Mouse (Mus musculus) MEL (cell line): ENCODE data around the gene Ankle2. TPM values are rescaled to one million over a fixed set of nuclear protein-coding genes. Genes with fewer than 3 reads are reported as not detected.

Experiments
- DNase-seq: peaks from one replicate; pipeline ENCODE4 v3.0.0; 2011; ENCODE audit warnings: low read depth, low spot score
- H3K27ac ChIP-seq: 2 replicates; pipeline ENCODE4 v1.5.1; 2012; ENCODE audit warnings: low read depth, mild to moderate bottlenecking, control low read depth, low read length, moderate library complexity; ENCODE audit not compliant: control insufficient read depth
- H3K27me3 ChIP-seq, 2 experiments: fragments of 150-350 bp in 1 of 2; sonication (generic) in 1 of 2; 2 replicates each; pipeline ENCODE4 v1.6.1; 2012; ENCODE audit warnings: low read length in 2 of 2, mild to moderate bottlenecking in 2 of 2, improper control_type of control experiment in 1 of 2, moderate library complexity in 1 of 2; ENCODE audit not compliant: insufficient read depth in 2 of 2, control insufficient read depth in 1 of 2
- H3K36me3 ChIP-seq, 2 experiments: 2 replicates each; pipeline ENCODE4 v1.6.1; 2012 to 2014; ENCODE audit warnings: low read length in 2 of 2, improper control_type of control experiment in 1 of 2, inconsistent platforms in 1 of 2, mild to moderate bottlenecking in 1 of 2; ENCODE audit not compliant: insufficient read depth in 2 of 2, control insufficient read depth in 1 of 2
- H3K4me1 ChIP-seq, 2 experiments: fragments of 150-350 bp in 1 of 2; sonication (generic) in 1 of 2; 2 replicates each; pipeline ENCODE4 v1.6.1; 2012; ENCODE audit warnings: low read length in 2 of 2, improper control_type of control experiment in 1 of 2, mild to moderate bottlenecking in 1 of 2; ENCODE audit not compliant: insufficient read depth in 2 of 2, control insufficient read depth in 1 of 2
- H3K4me3 ChIP-seq, 2 experiments: fragments of 150-350 bp in 1 of 2; sonication (generic) in 1 of 2; 2 replicates each; pipeline ENCODE4 v1.5.1; 2012; ENCODE audit warnings: low read depth in 2 of 2, low read length in 2 of 2, mild to moderate bottlenecking in 2 of 2, moderate library complexity in 2 of 2, control low read depth in 1 of 2, improper control_type of control experiment in 1 of 2; ENCODE audit not compliant: control insufficient read depth in 1 of 2, insufficient read depth in 1 of 2
- H3K79me2 ChIP-seq: 2 replicates; pipeline ENCODE4 v1.6.1; 2012; ENCODE audit warnings: mild to moderate bottlenecking, low read length, moderate library complexity; ENCODE audit not compliant: control insufficient read depth, poor library complexity, insufficient read depth
- H3K9ac ChIP-seq: 2 replicates; pipeline ENCODE4 v1.6.1; 2012; ENCODE audit warnings: low read depth, mild to moderate bottlenecking, control low read depth, low read length, moderate library complexity; ENCODE audit not compliant: control insufficient read depth, poor library complexity, severe bottlenecking
- H3K9me3 ChIP-seq: fragments of 150-350 bp; sonication (generic); replicated peaks from 2 replicates; pipeline ENCODE4 v1.6.1; 2012; ENCODE audit warnings: mild to moderate bottlenecking, low read length, improper control_type of control experiment, moderate library complexity; ENCODE audit not compliant: insufficient read depth
- BHLHE40 ChIP-seq: IDR thresholded peaks from 2 replicates; pipeline ENCODE4 v1.6.1; 2012; ENCODE audit warnings: low read depth, mild to moderate bottlenecking, inconsistent platforms, low read length, improper control_type of control experiment, borderline replicate concordance
- CHD2 ChIP-seq: IDR thresholded peaks from 2 replicates; pipeline ENCODE4 v1.6.1; 2011; ENCODE audit warnings: low read length, improper control_type of control experiment
- CTCF ChIP-seq, 3 experiments: IDR thresholded peaks in 2 of 3; conservative IDR thresholded peaks in 1 of 3; 2 replicates each; pipeline ENCODE4 v1.5.1; 2011 to 2012; ENCODE audit warnings: low read length in 3 of 3, low read depth in 2 of 3, mild to moderate bottlenecking in 2 of 3, improper control_type of control experiment in 1 of 3, inconsistent platforms in 1 of 3, mixed read lengths in 1 of 3, moderate library complexity in 1 of 3; ENCODE audit not compliant: control insufficient read depth in 1 of 3, insufficient read depth in 1 of 3, poor library complexity in 1 of 3, severe bottlenecking in 1 of 3
- EP300 ChIP-seq, 2 experiments: IDR thresholded peaks; 2 replicates each; pipeline ENCODE4 v1.6.1; 2011; ENCODE audit warnings: improper control_type of control experiment in 2 of 2, low read length in 2 of 2, low read depth in 1 of 2, mild to moderate bottlenecking in 1 of 2
- ETS1 ChIP-seq: IDR thresholded peaks from 2 replicates; pipeline ENCODE4 v1.6.1; 2012; ENCODE audit warnings: low read depth, mild to moderate bottlenecking, inconsistent platforms, low read length, improper control_type of control experiment, moderate library complexity
- GABPA ChIP-seq: IDR thresholded peaks from 2 replicates; pipeline ENCODE4 v1.6.1; 2012; ENCODE audit warnings: low read depth, mild to moderate bottlenecking, inconsistent platforms, low read length, improper control_type of control experiment, moderate library complexity
- HCFC1 ChIP-seq: IDR thresholded peaks from 2 replicates; pipeline ENCODE4 v1.6.1; 2012; ENCODE audit warnings: low read depth, mild to moderate bottlenecking, inconsistent platforms, low read length, improper control_type of control experiment, moderate library complexity
- KAT2A ChIP-seq: conservative IDR thresholded peaks from 2 replicates; pipeline ENCODE4 v1.6.1; 2012; ENCODE audit warnings: low read depth, low read length, improper control_type of control experiment, inconsistent platforms
- MAFK ChIP-seq: IDR thresholded peaks from 2 replicates; pipeline ENCODE4 v1.6.1; 2011; ENCODE audit warnings: low read depth, mild to moderate bottlenecking, low read length, improper control_type of control experiment, borderline replicate concordance
- MAX ChIP-seq: IDR thresholded peaks from 2 replicates; pipeline ENCODE4 v1.6.1; 2011; ENCODE audit warnings: low read length, improper control_type of control experiment
- MYB ChIP-seq: IDR thresholded peaks from 2 replicates; pipeline ENCODE4 v1.6.1; 2011; ENCODE audit warnings: mild to moderate bottlenecking, low read depth, low read length, improper control_type of control experiment
- RAD21 ChIP-seq: IDR thresholded peaks from 2 replicates; pipeline ENCODE4 v1.6.1; 2011; ENCODE audit warnings: mild to moderate bottlenecking, low read depth, low read length, improper control_type of control experiment
- RCOR1 ChIP-seq: IDR thresholded peaks from 2 replicates; pipeline ENCODE4 v1.6.1; 2012; ENCODE audit warnings: low read depth, mild to moderate bottlenecking, inconsistent platforms, low read length, improper control_type of control experiment
- SIN3A ChIP-seq: IDR thresholded peaks from 2 replicates; pipeline ENCODE4 v1.6.1; 2012; ENCODE audit warnings: low read length, improper control_type of control experiment, inconsistent platforms
- SMC3 ChIP-seq: IDR thresholded peaks from 2 replicates; pipeline ENCODE4 v1.6.1; 2011; ENCODE audit warnings: low read depth, low read length, improper control_type of control experiment
- TBP ChIP-seq: IDR thresholded peaks from 2 replicates; pipeline ENCODE4 v1.8.0; 2011; ENCODE audit warnings: low read depth, low read length, improper control_type of control experiment
- TCF12 ChIP-seq: IDR thresholded peaks from 2 replicates; pipeline ENCODE4 v1.6.1; 2014; ENCODE audit warnings: low read depth, mild to moderate bottlenecking, inconsistent platforms, low read length, improper control_type of control experiment, moderate library complexity
- UBTF ChIP-seq: IDR thresholded peaks from 2 replicates; pipeline ENCODE4 v1.6.1; 2012; ENCODE audit warnings: low read depth, mild to moderate bottlenecking, inconsistent platforms, low read length, improper control_type of control experiment, moderate library complexity, borderline replicate concordance; ENCODE audit not compliant: insufficient read depth
- USF2 ChIP-seq, 2 experiments: IDR thresholded peaks; 2 replicates each; pipeline ENCODE4 v1.6.1; 2011 to 2012; ENCODE audit warnings: improper control_type of control experiment in 2 of 2, low read length in 2 of 2, borderline replicate concordance in 1 of 2, inconsistent platforms in 1 of 2, low read depth in 1 of 2, mild to moderate bottlenecking in 1 of 2; ENCODE audit not compliant: insufficient read depth in 1 of 2
- ZC3H11A ChIP-seq: IDR thresholded peaks from 2 replicates; pipeline ENCODE4 v1.6.1; 2012; ENCODE audit warnings: low read depth, mild to moderate bottlenecking, inconsistent platforms, low read length, improper control_type of control experiment
- ZKSCAN1 ChIP-seq: IDR thresholded peaks from 2 replicates; pipeline ENCODE4 v1.6.1; 2012; ENCODE audit warnings: low read depth, mild to moderate bottlenecking, inconsistent platforms, low read length, improper control_type of control experiment, moderate library complexity
- ZNF384 ChIP-seq: IDR thresholded peaks from 2 replicates; pipeline ENCODE4 v1.6.1; 2012; ENCODE audit warnings: low read depth, mild to moderate bottlenecking, inconsistent platforms, low read length, improper control_type of control experiment
- polyA plus RNA-seq, 2 experiments: library from polyadenylated mRNA; stranded (reverse) in 1 of 2; unstranded in 1 of 2; fragments of >175 nt in 1 of 2; fragments of >200 nt in 1 of 2; gene quantifications; 2 replicates each; pipeline versions ENCODE4 v1.2.1 to v1.2.4; 2012; ENCODE audit warnings: low replicate concordance in 2 of 2, low read depth in 1 of 2; ENCODE audit not compliant: insufficient read length in 2 of 2, insufficient read depth in 1 of 2, missing spikeins in 1 of 2
- total RNA-seq: library from RNA; depleted of rRNA; stranded (reverse); fragments of 300-350 nt; gene quantifications from 2 replicates; pipeline ENCODE4 v1.2.3, GENCODE M21; 2012

Ankle2 gene
- total and polyA plus RNA-seq, 3 experiments = 29.5 to 270 (median 37.9) TPM

GRCm38 (mm10) chr5:110230401-110230779 lies 414 bp upstream of the Ankle2 start:
- TF ChIP-seq MAX (no peak), MYB (no peak), USF2 (IDR thresholded peaks at IDR 0.05; ENCODE audit: borderline replicate concordance in 1 of 2, insufficient read depth in 1 of 2, low read depth in 1 of 2, low read length in 2 of 2) (no peak), ZC3H11A (no peak), ZNF384 (no peak), TCF12 (no peak), GABPA (no peak), MAFK (no peak), UBTF (no peak), CHD2 (no peak), RCOR1 (no peak), EP300 (IDR thresholded peaks at IDR 0.05; ENCODE audit: low read depth in 1 of 2, low read length in 2 of 2) (no peak), BHLHE40 (no peak), SMC3 (no peak), HCFC1 (no peak), SIN3A (no peak), KAT2A (no peak), ETS1 (no peak), ZKSCAN1 (no peak)

GRCm38 (mm10) chr5:110231638-110232037 lies 834 bp downstream of the Ankle2 start:
- Histone ChIP-seq H3K9me3 (no peaks in the 10 kb centered on the region), H3K4me3 (peak overlapping the region; percentile 86 to 100), H3K4me1 (peaks cover 11 to 12% of the 10 kb centered on the region in 2 experiments), H3K27me3 (no peaks in the 10 kb centered on the region), H3K36me3 (peaks cover 9 to 27% of the 10 kb centered on the region in 2 experiments), H3K27ac (no peak overlapping the region), H3K9ac (peak overlapping the region; percentile 100), H3K79me2 (peaks cover 29% of the 10 kb centered on the region)
- no peak for TF ChIP-seq TBP
- no peak for TF ChIP-seq GABPA
- no peak for TF ChIP-seq RAD21
- TF ChIP-seq CTCF (IDR thresholded peaks at IDR 0.05 in 2 of 3, conservative IDR thresholded peaks at IDR 0.05 in 1 of 3; ENCODE audit: control insufficient read depth in 1 of 3, insufficient read depth in 1 of 3, low read depth in 2 of 3, low read length in 3 of 3, poor library complexity in 1 of 3, severe bottlenecking in 1 of 3) = peak in 1 of 3 experiments; percentile 15; a peak in 1 of 6 replicates
- no peak for TF ChIP-seq SIN3A
- peak; percentile 53 for DNase-seq

More at GRCm38 (mm10) chr5:110230401-110230779, 414 bp upstream of the Ankle2 start:
- H3K9ac ChIP-seq = peak overlapping the region; percentile 100
- peaks cover 29% of the 10 kb centered on the region for H3K79me2 ChIP-seq
- H3K9me3 ChIP-seq = no peaks in the 10 kb centered on the region
- DNase-seq = peak; percentile 53
- H3K4me1 ChIP-seq = peaks cover 6 to 12% of the 10 kb centered on the region in 2 experiments
- H3K27ac ChIP-seq = peak overlapping the region; percentile 92
- H3K4me3 ChIP-seq = peak overlapping the region; percentile 86 to 100
- H3K36me3 ChIP-seq = peaks cover 5 to 21% of the 10 kb centered on the region in 2 experiments
- H3K27me3 ChIP-seq = no peaks in the 10 kb centered on the region
